Mouse (Mus musculus) embryonic stem cell, embryonic (primary cell): ENCODE measurements around the gene Msi2.

Experiments used
- CTCF ChIA-PET, 4 experiments: fragments of 300-600 bp in 2 of 4; fragments of 350-600 bp in 2 of 4; sonication (Branson Sonifier 250); formaldehyde crosslinking; loops; one replicate each; lab custom pipeline; 2022; ENCODE audit warnings: inconsistent platforms in 2 of 4; lab: Charles Lee
- POLR2A ChIA-PET, 4 experiments: fragments of 300-600 bp in 2 of 4; fragments of 350-600 bp in 2 of 4; sonication (Branson Sonifier 250); formaldehyde crosslinking; loops; one replicate each; lab custom pipeline; 2022; ENCODE audit warnings: antibody characterized with exemption in 4 of 4, inconsistent platforms in 1 of 4; lab: Charles Lee

Gene Msi2

GRCm38 (mm10) chr11:88526711-88527110 lies 191.6 kb downstream of the Msi2 start:
- ChIA-PET CTCF (interaction anchor here (0.6 to 3.0 kb wide), 7 partner anchors 14 to 115 kb away, joined by 3 to 15 read pairs (median 6); no protein-coding TSS in a partner anchor), POLR2A (interaction anchor here (0.6 to 6.6 kb wide), 35 partner anchors 9 to 1512 kb away, joined by 3 to 44 read pairs (median 4); no protein-coding TSS in a partner anchor)

- CTCF ChIA-PET, result interaction anchor here (0.6 to 3.0 kb wide), 9 partner anchors 10 to 557 kb away, joined by 3 to 15 read pairs (median 4); no protein-coding TSS in a partner anchor
- POLR2A ChIA-PET, result interaction anchor here (0.6 to 6.6 kb wide), 22 partner anchors 7 to 333 kb away, joined by 3 to 44 read pairs (median 5); no protein-coding TSS in a partner anchor
These were observed 193.3 kb downstream of the Msi2 start for GRCm38 (mm10) chr11:88524790-88525575.

- ChIA-PET CTCF (interaction anchor here (0.6 to 3.0 kb wide), 6 partner anchors 10 to 502 kb away, joined by 3 to 15 read pairs (median 6); no protein-coding TSS in a partner anchor), POLR2A (interaction anchor here in 3 of 4 experiments (0.5 to 6.6 kb wide), 15 partner anchors 8 to 714 kb away, joined by 3 to 44 read pairs (median 5); no protein-coding TSS in a partner anchor)
These were observed 193.9 kb downstream of the Msi2 start for GRCm38 (mm10) chr11:88524437-88524789.

- ChIA-PET CTCF (interaction anchor here in 2 of 4 experiments (1.1 to 3.0 kb wide), 3 partner anchors 9 to 11 kb away, joined by 4 to 15 read pairs (median 8); no protein-coding TSS in a partner anchor), POLR2A (interaction anchor here in 2 of 4 experiments (0.5 to 6.6 kb wide), 9 partner anchors 9 to 713 kb away, joined by 4 to 44 read pairs (median 5); no protein-coding TSS in a partner anchor)
These were observed 194.4 kb downstream of the Msi2 start for GRCm38 (mm10) chr11:88523921-88524320.

GRCm38 (mm10) chr11:88523511-88523910 lies 194.8 kb downstream of the Msi2 start:
- ChIA-PET CTCF (interaction anchor here in 3 of 4 experiments (1.1 to 2.4 kb wide), 3 partner anchors 10 to 11 kb away, joined by 3 to 8 read pairs (median 4); no protein-coding TSS in a partner anchor), POLR2A (interaction anchor here in 2 of 4 experiments (0.7 to 6.6 kb wide), 5 partner anchors 9 to 129 kb away, joined by 4 to 42 read pairs (median 5); no protein-coding TSS in a partner anchor)

- POLR2A ChIA-PET, result interaction anchor here in 3 of 4 experiments (0.6 to 6.6 kb wide), 5 partner anchors 9 to 27 kb away, joined by 3 to 42 read pairs (median 5); no protein-coding TSS in a partner anchor
- CTCF ChIA-PET, result interaction anchor here (0.5 to 2.4 kb wide), 6 partner anchors 9 to 483 kb away, joined by 3 to 8 read pairs (median 3); no protein-coding TSS in a partner anchor
These were observed 196.2 kb downstream of the Msi2 start for GRCm38 (mm10) chr11:88522114-88522513.

GRCm38 (mm10) chr11:88520951-88521730 lies 197.2 kb downstream of the Msi2 start:
- POLR2A ChIA-PET, result interaction anchor here in 3 of 4 experiments (0.6 to 6.6 kb wide), 8 partner anchors 8 to 324 kb away, joined by 3 to 42 read pairs (median 3); no protein-coding TSS in a partner anchor
- CTCF ChIA-PET, result interaction anchor here in 2 of 4 experiments (0.6 to 2.4 kb wide), 4 partner anchors 8 to 412 kb away, joined by 3 to 8 read pairs (median 4); no protein-coding TSS in a partner anchor

GRCm38 (mm10) chr11:88518361-88518760 lies 200.0 kb downstream of the Msi2 start:
- ChIA-PET CTCF (interaction anchor here in 2 of 4 experiments (0.6 to 0.7 kb wide), 2 partner anchors 34 to 76 kb away, joined by 3 to 10 read pairs; no protein-coding TSS in a partner anchor), POLR2A (interaction anchor here in 3 of 4 experiments (0.6 to 2.2 kb wide), 8 partner anchors 8 to 316 kb away, joined by 3 to 7 read pairs (median 5); no protein-coding TSS in a partner anchor)

- ChIA-PET POLR2A (interaction anchor here in 3 of 4 experiments (0.5 to 4.1 kb wide), 25 partner anchors 9 to 315 kb away, joined by 3 to 29 read pairs (median 4); no protein-coding TSS in a partner anchor), CTCF (interaction anchor here in 2 of 4 experiments (0.6 to 1.2 kb wide), 2 partner anchors 32 to 104 kb away, joined by 3 to 6 read pairs; no protein-coding TSS in a partner anchor)
These were observed 201.5 kb downstream of the Msi2 start for GRCm38 (mm10) chr11:88516596-88517485.

- CTCF ChIA-PET, result interaction anchor here in 1 of 4 experiments (0.5 to 1.2 kb wide), 3 partner anchors 33 to 281 kb away, joined by 3 to 6 read pairs (median 4); no protein-coding TSS in a partner anchor
- POLR2A ChIA-PET, result interaction anchor here in 3 of 4 experiments (0.6 to 5.0 kb wide), 22 partner anchors 8 to 314 kb away, joined by 3 to 42 read pairs (median 4); no protein-coding TSS in a partner anchor
These were observed 202.4 kb downstream of the Msi2 start for GRCm38 (mm10) chr11:88515736-88516583.

GRCm38 (mm10) chr11:88515267-88515666 lies 203.0 kb downstream of the Msi2 start:
- POLR2A ChIA-PET, result interaction anchor here in 3 of 4 experiments (0.6 to 5.0 kb wide), 19 partner anchors 9 to 288 kb away, joined by 3 to 42 read pairs (median 4); no protein-coding TSS in a partner anchor
- CTCF ChIA-PET, result interaction anchor here in 1 of 4 experiments (0.5 to 1.4 kb wide), 6 partner anchors 9 to 280 kb away, joined by 3 to 5 read pairs (median 4); no protein-coding TSS in a partner anchor

GRCm38 (mm10) chr11:88514151-88514926 lies 204.0 kb downstream of the Msi2 start:
- POLR2A ChIA-PET, result interaction anchor here in 3 of 4 experiments (0.6 to 5.0 kb wide), 26 partner anchors 10 to 289 kb away, joined by 3 to 42 read pairs (median 4); no protein-coding TSS in a partner anchor
- CTCF ChIA-PET, result interaction anchor here (0.6 to 2.1 kb wide), 6 partner anchors 8 to 213 kb away, joined by 3 to 7 read pairs (median 5); no protein-coding TSS in a partner anchor

- CTCF ChIA-PET, result interaction anchor here (0.5 to 2.2 kb wide), 53 partner anchors 8 to 457 kb away, joined by 3 to 30 read pairs (median 4); no protein-coding TSS in a partner anchor
- POLR2A ChIA-PET, result interaction anchor here in 3 of 4 experiments (0.7 to 5.0 kb wide), 46 partner anchors 10 to 454 kb away, joined by 3 to 42 read pairs (median 4); partner anchors contain the start of gene Elobl (in 1 of the 3)
These were observed 205.7 kb downstream of the Msi2 start for GRCm38 (mm10) chr11:88512580-88512979.

- ChIA-PET CTCF (no interaction called here), POLR2A (interaction anchor here in 2 of 4 experiments (0.7 to 5.0 kb wide), 3 partner anchors 9 to 39 kb away, joined by 3 to 42 read pairs (median 3); no protein-coding TSS in a partner anchor)
These were observed 207.9 kb downstream of the Msi2 start for GRCm38 (mm10) chr11:88510282-88510850.
